Mouse (Mus musculus): ENCODE data around the gene Xdh.

DNA sequence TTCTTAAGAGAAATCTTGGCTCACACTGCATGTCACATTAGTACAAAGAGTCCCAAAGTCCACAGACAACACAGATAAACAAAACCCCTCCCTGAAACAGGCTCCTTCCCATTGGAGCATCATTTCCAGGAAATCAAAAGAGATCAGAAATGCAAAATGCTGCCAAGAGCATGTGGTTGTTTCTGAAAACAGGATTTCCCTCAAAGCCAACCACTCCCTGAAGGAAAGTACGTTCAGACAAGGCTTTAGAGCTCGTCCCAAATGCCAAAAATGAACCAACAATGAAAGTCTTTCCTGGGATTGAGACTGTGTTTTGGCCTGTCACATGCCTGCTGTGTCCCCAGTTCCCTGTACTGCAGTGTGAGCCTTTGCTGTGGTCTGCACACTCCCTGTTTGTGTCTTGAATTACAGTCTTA lies 12.6 kb upstream of the Xdh start:
- TF ChIP-seq CHD2 (IDR thresholded peaks at IDR 0.05; ENCODE audit: low read length), result no peak
- TF ChIP-seq E2F4 (IDR thresholded peaks at IDR 0.05; ENCODE audit: borderline replicate concordance, low read depth, low read length), result no peak
- no peak for TF ChIP-seq POLR2A (IDR thresholded peaks at IDR 0.05; ENCODE audit: control insufficient read depth in 1 of 2, insufficient read depth in 1 of 2, low read depth in 1 of 2, low read length in 2 of 2, poor library complexity in 1 of 2)
- TF ChIP-seq MAZ (IDR thresholded peaks at IDR 0.05; ENCODE audit: low read depth, low read length), result no peak
- no peak for TF ChIP-seq ZC3H11A (IDR thresholded peaks at IDR 0.05; ENCODE audit: low read depth, low read length)
- no peak for TF ChIP-seq SIN3A (IDR thresholded peaks at IDR 0.05; ENCODE audit: low read length)
- TF ChIP-seq ZMIZ1 (IDR thresholded peaks at IDR 0.05; ENCODE audit: low read depth, low read length), result no peak
- TF ChIP-seq GATA1 (IDR thresholded peaks at IDR 0.05; ENCODE audit: low read depth, low read length), result no peak
- TF ChIP-seq TBP (IDR thresholded peaks at IDR 0.05; ENCODE audit: low read depth, low read length), result no peak
- TF ChIP-seq CTCF (IDR thresholded peaks at IDR 0.05 in 2 of 3, conservative IDR thresholded peaks at IDR 0.05 in 1 of 3; ENCODE audit: control insufficient read depth in 1 of 3, insufficient read depth in 1 of 3, low read depth in 2 of 3, low read length in 3 of 3, poor library complexity in 1 of 3, severe bottlenecking in 1 of 3), result no peak
